Mouse (Mus musculus) liver, embryonic 15.5 days (tissue): ENCODE data around the gene Tbc1d16. TPM values are rescaled to one million over a fixed set of nuclear protein-coding genes. Genes with fewer than 3 reads are reported as not detected.
A peak's percentile ranks its signal among the peaks of the same experiment; 100 is the strongest.

ENCODE experiments used
- ATAC-seq: fragments of 200-750 bp; cut with Nextera tagmentation; 2 replicates; pipeline ENCODE4 v1.8.0; 2017; ENCODE audit warnings: moderate number of reproducible peaks, mild to moderate bottlenecking, moderate library complexity; ENCODE audit not compliant: insufficient read depth
- H3K27ac ChIP-seq: fragments of 300-500 bp; sonication (generic); replicated peaks from 2 replicates; pipeline ENCODE4 v1.5.1; 2015; ENCODE audit warnings: mild to moderate bottlenecking, inconsistent platforms
- H3K27me3 ChIP-seq: fragments of 300-500 bp; sonication (generic); 2 replicates; pipeline ENCODE4 v1.6.1; 2015; ENCODE audit warnings: mild to moderate bottlenecking, inconsistent platforms
- H3K36me3 ChIP-seq: fragments of 300-500 bp; sonication (generic); replicated peaks from 2 replicates; pipeline ENCODE4 v1.6.1; 2015; ENCODE audit warnings: moderate library complexity, mild to moderate bottlenecking, inconsistent platforms
- H3K4me1 ChIP-seq: fragments of 300-500 bp; sonication (generic); replicated peaks from 2 replicates; pipeline ENCODE4 v1.6.1; 2015; ENCODE audit warnings: inconsistent platforms
- H3K4me2 ChIP-seq: fragments of 300-500 bp; sonication (generic); 2 replicates; pipeline ENCODE4 v1.6.1; 2015; ENCODE audit warnings: moderate library complexity, mild to moderate bottlenecking, inconsistent platforms
- H3K4me3 ChIP-seq: fragments of 300-500 bp; sonication (generic); replicated peaks from 2 replicates; pipeline ENCODE4 v1.5.1; 2015; ENCODE audit warnings: mild to moderate bottlenecking, inconsistent platforms
- H3K9ac ChIP-seq: fragments of 300-500 bp; sonication (generic); 2 replicates; pipeline ENCODE4 v1.6.1; 2015; ENCODE audit warnings: moderate library complexity, mild to moderate bottlenecking, inconsistent platforms
- H3K9me3 ChIP-seq: fragments of 300-500 bp; sonication (generic); replicated peaks from 2 replicates; pipeline ENCODE4 v1.6.1; 2016; ENCODE audit warnings: inconsistent platforms
- WGBS: fragments of 180-500 bp; shearing (Covaris S2); methylation state at CpG from one replicate; pipeline ENCODE4 v1.1.7; 2015; ENCODE audit warnings: mixed read lengths; ENCODE audit not compliant: insufficient replicate concordance; 5-methylcytosine and 5-hydroxymethylcytosine counted together
- polyA plus RNA-seq: library from polyadenylated mRNA; unstranded; fragments of >200 nt; fragmentation: Nextera tagmentation; extraction: Ambion mirVana; gene quantifications from 2 replicates; pipeline ENCODE4 v1.2.1, GENCODE M21; 2015

Tbc1d16 gene
- polyA plus RNA-seq, 1 experiment from 2014 or later: 1.6 TPM

DNA sequence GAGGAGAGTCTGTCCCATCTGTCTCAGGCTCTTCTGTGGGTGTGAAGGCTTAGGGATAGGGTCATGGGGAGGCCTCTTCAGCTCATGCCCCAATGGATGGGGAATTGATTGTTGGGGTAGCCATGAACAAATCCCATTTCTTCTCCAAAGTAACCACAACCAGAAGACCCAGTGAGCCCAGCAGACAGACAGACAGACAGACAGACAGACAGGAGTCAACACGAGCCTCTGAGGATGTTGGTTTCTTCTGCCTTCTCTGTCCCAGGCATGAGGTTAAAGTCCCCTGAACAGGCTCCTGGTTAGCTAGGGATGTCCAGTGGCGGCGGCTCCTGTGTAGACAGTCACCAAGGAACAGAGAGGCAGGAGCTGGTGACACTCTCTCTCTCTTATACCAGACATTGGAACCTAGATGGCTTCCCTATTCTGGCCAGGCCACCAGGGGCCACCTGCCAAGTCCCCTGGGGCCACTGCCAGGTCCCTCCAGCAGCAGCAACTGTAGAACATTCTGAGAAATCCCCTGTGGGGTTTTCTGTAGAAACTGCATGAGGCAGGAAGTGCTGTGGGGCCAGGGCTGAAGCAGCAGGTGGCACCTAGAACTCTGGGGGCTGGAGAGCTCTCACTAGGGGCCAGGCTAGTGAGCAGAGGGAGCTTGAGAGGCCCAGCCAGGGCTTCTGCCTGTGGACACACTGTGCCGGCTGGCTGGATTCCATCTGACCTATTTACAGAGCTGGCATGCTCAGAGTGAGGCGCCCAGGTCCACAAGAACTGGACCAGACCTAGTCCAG is 94.7 kb downstream of the Tbc1d16 start:
- WGBS: 45% methylated on average over 5 of the region's 5 CpGs
- peak; percentile 27; the same call in 1 of the 2 replicates for ATAC-seq

DNA sequence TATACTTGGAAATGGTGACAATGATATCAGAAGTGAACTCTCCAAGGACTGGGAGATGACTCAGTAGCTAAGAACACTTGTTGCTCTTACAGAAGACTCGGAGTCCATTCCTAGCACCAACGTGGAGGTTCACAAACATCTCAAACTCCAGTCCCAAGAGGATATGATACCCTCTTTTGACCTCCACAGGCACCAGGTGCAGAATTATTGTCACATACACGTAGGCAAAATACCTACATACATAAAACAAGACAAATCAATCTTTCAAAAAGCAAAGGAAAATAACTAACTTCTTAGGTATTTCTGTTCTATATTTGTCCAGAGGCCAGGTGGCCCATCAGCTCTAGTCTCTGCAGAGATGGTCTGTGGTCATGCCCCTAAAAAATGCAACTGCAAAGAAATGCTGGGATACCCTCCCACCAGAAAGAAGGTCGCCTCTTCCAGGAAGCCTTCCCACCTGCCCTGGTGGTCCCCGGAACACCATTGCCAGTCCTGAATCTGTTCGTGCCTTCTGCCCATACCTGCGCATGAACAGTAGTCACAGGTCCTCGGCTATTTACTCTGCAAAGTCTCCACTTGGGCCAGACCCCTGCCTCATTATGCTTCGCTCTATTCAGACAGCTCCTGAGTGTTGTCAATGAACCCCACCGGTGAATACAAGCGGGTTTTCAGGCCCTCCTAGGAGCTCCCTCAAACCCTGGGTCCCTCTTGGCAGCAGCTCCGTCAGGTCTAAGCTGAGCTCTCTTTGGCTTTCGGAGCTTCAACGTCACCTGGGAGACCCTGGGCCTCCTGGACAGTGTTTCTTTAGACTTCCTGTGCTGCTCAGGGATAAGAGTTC is 95.9 kb downstream of the Tbc1d16 start:
- no peak for ATAC-seq
- WGBS: 60% methylated on average over 14 of the region's 14 CpGs
- peaks cover 21% of the 10 kb centered on the region for H3K4me1 ChIP-seq

More for the DNA sequence above, 94.7 kb downstream of the Tbc1d16 start:
- Histone ChIP-seq H3K9me3 (no peaks in the 10 kb centered on the region), H3K27me3 (peaks cover 42% of the 10 kb centered on the region), H3K27ac (0 out of 2 replicates have a peak overlapping the region, but pooled peaks have one; percentile 14), H3K4me2 (no peak overlapping the region), H3K9ac (no peak overlapping the region), H3K36me3 (no peaks in the 10 kb centered on the region), H3K4me1 (peaks cover 14% of the 10 kb centered on the region), H3K4me3 (no peak overlapping the region)

DNA sequence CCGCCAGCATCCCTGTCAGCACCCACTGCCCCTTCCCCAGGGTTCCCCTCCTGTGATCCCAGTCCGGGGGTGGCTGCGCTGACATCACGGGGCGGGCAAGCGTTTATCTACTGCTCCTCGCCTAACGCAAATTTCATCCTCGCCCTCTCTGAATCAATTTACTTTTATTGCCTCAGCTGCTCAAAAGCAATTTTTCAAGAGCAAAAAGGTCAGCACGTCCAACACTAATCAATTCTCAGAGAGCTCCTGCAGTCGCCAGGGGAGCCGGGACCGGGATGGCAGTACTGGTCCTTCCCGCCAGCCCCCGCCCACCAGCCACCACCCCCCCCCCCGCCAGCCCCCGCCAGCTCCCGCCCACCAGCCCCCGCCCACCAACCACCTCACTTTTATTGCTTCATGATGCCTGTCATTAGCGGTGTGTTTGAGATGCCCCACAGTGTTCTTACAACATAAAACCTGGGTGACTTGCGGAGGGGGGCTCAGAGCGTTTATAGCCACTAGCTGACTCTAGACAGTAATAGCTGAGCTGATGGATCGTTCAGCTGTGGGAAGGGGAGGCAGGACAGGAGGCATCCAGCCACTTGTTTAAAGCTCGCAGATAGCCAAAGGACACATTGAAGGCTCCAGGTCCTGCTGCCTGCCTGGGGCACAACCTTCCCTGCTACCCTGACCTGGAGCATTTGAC is 98.1 kb downstream of the Tbc1d16 start:
- 13% methylated on average over 24 of the region's 24 CpGs for WGBS
- Histone ChIP-seq H3K4me2 (no peak overlapping the region), H3K9ac (no peak overlapping the region), H3K36me3 (no peaks in the 10 kb centered on the region), H3K4me3 (no peak overlapping the region), H3K4me1 (peaks cover 36% of the 10 kb centered on the region), H3K27ac (no peak overlapping the region), H3K9me3 (no peaks in the 10 kb centered on the region), H3K27me3 (peaks cover 38% of the 10 kb centered on the region)
- no peak for ATAC-seq

More for the DNA sequence above, 95.9 kb downstream of the Tbc1d16 start:
- Histone ChIP-seq H3K27me3 (peaks cover 45% of the 10 kb centered on the region), H3K9me3 (no peaks in the 10 kb centered on the region), H3K9ac (no peak overlapping the region), H3K27ac (no peak overlapping the region), H3K4me3 (no peak overlapping the region), H3K4me2 (no peak overlapping the region), H3K36me3 (no peaks in the 10 kb centered on the region)

DNA sequence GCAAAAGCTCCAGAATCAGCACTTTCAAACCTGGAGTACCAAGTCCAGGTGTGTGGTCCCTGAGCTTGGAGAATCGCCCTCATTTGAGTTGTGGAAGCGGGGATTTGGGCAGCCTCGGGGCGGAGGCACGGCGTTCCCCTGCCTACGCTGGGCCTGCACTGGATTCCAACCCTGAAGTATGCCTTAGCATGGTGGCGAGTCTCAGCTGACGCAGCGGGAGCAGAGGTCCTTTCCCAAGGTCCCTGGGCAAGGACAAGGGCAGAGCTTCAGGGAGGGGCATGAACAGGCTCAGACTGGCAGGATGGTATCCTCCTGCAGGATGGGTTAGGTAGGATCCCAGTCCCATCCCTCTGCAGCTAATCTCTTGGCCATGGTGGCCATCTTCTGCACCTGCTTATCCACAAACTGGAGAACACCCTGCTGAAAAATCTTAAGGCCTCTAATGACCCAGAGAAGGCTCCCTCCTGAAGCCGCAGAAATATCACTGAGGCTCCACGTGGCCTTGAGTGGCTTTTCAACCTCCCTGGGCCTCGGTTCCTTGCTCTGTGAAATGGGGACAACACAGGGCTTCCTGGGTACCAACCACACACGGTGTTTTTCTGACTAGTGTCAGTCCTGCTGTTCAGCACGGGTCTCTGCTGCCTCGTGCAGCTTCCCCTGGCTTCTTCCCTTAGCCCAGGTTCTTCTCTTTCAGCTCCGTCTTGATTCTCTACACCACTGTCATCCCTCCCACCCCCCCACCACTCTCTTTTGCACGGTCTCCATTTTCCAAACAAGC is 98.8 kb downstream of the Tbc1d16 start:
- no peak for ATAC-seq
- no peak overlapping the region for H3K4me2 ChIP-seq

DNA sequence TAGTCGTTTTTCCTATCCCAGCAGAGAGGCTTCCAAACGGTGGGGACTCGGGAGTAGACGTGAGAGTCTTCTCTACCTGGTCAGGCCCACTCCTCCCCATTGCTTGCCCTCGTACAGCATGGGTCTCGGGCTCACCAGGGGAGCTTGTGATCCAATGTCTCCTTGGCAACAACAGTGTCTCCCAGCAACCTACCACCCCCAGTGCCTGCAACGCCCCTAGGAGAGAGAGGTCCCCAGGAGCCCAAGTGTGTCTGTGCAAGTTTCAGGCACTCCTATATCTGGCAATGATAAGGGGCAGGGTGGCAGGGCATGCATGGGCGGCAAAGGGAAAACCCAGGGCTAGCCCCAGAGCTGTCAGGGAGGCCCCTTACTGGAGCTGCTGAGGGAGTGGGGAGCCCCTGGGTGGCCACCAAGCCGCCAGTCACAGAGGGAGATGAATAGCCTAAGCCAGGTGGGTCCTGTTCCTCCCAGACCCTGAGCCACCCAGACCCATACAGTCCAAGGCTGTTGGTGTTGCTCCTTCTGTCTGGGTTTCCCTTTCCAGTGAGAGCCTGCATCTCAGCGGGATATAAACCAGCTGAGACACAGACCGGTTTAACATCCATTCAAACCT is 99.5 kb downstream of the Tbc1d16 start:
- H3K9me3 ChIP-seq: no peaks in the 10 kb centered on the region
- WGBS: 34% methylated on average over 11 of the region's 11 CpGs
- no peak overlapping the region for H3K27ac ChIP-seq
- no peak overlapping the region for H3K4me3 ChIP-seq
- H3K4me1 ChIP-seq: peaks cover 33% of the 10 kb centered on the region
- H3K4me2 ChIP-seq: no peak overlapping the region
- peaks cover 37% of the 10 kb centered on the region for H3K27me3 ChIP-seq
- no peaks in the 10 kb centered on the region for H3K36me3 ChIP-seq
- ATAC-seq: no peak
- H3K9ac ChIP-seq: no peak overlapping the region

More for the DNA sequence above, 98.8 kb downstream of the Tbc1d16 start:
- peaks cover 36% of the 10 kb centered on the region for H3K4me1 ChIP-seq
- H3K9me3 ChIP-seq: no peaks in the 10 kb centered on the region
- WGBS: 46% methylated on average over 18 of the region's 18 CpGs
- H3K9ac ChIP-seq: no peak overlapping the region
- no peak overlapping the region for H3K4me3 ChIP-seq
- no peaks in the 10 kb centered on the region for H3K36me3 ChIP-seq
- no peak overlapping the region for H3K27ac ChIP-seq
- peaks cover 37% of the 10 kb centered on the region for H3K27me3 ChIP-seq

DNA sequence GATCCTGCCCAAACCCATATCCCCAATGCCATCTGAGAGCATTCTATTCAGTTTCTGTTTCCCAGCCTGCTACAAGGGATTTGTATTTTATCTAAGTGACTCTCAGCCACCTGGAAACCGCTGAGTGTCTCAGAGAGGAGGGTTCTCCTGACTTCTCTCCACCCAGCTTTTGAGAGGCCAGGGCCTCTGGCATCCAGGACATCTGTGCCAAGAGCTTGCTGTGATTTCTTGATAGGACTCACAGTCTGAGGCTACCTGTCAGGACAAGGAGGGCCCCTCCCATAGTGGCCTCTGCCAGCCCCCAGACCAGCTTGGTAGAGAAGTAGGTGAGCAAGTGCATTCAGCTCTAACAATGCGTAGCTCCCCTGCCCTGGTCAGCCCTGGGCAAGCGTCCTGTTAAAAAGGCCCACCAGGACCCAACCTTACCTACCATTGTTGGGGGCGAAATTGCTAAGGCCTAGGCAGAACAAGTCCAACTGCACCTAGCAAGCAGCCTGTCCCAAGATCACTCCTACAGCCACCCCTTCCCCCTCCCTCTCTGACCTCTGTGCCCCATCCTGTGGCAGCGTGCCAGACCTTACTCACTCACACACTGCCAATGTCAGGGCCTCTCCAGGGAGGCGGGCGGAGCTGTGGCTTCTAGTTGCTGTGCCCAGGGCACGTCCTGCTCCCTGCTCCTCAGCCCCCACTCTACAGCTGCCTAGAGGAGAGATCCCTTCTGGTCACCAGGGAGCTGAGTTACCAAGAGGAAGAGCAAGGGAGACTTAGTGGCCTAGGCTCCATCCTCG is 100.4 kb downstream of the Tbc1d16 start:
- Histone ChIP-seq H3K4me2 (no peak overlapping the region), H3K9me3 (no peaks in the 10 kb centered on the region), H3K4me3 (no peak overlapping the region), H3K27ac (no peak overlapping the region), H3K9ac (no peak overlapping the region), H3K4me1 (peaks cover 26% of the 10 kb centered on the region), H3K36me3 (no peaks in the 10 kb centered on the region), H3K27me3 (peaks cover 37% of the 10 kb centered on the region)
- ATAC-seq: no peak
- WGBS: 47% methylated on average over 9 of the region's 9 CpGs

DNA sequence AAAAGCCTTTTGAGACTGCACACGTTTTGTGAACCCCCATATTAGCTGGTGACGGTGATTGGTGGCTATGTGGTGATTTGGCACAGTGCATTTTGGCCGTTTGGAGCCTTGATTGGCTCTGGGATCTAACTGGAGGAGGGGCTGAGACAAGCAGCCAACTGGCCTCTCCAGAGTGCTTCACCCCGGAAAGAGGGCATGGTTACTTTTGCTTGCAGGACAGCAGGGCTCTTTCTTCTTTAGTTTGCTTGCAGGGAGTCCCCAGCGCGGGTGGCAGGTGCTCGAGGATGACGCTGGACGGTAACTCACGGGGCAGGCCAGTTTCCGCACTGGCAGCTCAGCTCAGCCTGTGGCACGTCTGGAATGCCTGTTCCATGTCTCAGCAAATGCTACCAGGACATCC is 101.2 kb downstream of the Tbc1d16 start:
- Histone ChIP-seq H3K36me3 (no peaks in the 10 kb centered on the region), H3K9me3 (no peaks in the 10 kb centered on the region), H3K27ac (0 out of 2 replicates have a peak overlapping the region, but pooled peaks have one; percentile 3), H3K4me2 (no peak overlapping the region), H3K9ac (no peak overlapping the region), H3K4me3 (no peak overlapping the region), H3K27me3 (peaks cover 32% of the 10 kb centered on the region), H3K4me1 (peaks cover 26% of the 10 kb centered on the region)
- 45% methylated on average over 12 of the region's 12 CpGs for WGBS
- no peak for ATAC-seq

DNA sequence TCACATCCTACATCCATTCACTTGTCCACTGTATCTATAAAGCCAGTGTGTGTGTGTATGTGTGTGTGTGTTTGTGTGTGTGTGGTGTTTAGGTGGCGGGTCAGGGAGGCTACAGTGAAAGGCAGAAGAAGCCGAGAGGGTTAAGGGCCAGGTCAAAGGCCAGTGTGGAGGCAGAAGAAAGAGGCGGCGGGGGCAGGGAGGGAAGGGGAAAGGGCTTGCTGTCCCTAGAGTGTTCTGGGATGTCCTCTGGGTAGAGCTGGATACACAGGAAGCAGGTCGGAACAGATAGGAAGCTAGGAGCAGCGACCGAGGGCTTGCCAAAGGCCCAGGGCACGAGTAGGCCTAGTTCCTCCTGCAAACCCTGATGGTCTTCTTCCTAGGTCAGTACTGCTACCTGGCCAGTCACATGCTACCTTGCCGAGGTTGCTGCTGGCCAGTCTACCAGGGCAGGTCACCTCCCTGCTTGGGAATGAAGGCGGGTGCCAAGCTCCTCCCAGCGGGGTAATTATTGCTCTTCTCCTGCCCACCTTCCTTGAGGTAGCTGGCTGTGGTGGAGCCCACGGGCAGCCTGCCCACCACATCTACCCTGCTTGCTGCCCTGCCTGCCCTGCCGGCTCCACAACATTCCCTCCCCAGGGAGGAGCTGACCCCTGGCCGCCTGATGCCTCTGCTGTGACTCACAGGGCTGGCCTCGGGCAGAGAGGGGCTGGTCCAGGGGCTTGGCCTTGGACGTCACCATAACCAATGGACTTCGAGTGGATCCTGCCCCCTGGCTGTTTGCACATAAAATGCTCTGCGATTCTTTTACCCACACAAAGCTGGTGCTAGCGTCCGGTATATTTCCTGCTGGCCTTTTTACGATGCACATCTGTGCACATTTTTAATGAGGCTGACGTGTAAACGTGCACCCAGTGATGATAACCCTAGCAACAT is 102.1 kb downstream of the Tbc1d16 start:
- Histone ChIP-seq H3K4me1 (peaks cover 26% of the 10 kb centered on the region), H3K27me3 (peaks cover 29% of the 10 kb centered on the region), H3K4me3 (no peak overlapping the region)

DNA sequence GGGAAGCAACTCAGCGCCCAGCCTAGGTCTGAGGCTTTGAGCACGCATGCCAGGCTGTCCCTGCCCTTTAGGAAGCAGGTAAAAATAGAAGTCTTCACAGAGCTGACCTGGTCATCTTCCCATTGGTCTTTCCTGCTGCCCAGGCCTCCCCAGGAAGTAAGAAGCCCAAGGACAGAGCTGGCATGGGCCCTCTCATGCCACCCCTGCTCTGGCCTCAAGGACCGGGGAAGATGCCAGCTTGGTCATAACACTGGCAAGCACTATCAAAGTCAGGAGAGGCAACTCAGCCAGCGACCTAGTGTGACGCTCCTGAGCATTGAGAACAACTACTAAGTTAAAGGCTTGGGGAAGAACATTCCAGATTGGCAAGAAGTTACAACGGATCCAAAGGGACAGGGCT is 103.8 kb downstream of the Tbc1d16 start:
- H3K4me1 ChIP-seq: peaks cover 26% of the 10 kb centered on the region
- H3K4me3 ChIP-seq: no peak overlapping the region
- ATAC-seq: no peak
- no peaks in the 10 kb centered on the region for H3K36me3 ChIP-seq
- H3K27me3 ChIP-seq: peaks cover 15% of the 10 kb centered on the region
- H3K9me3 ChIP-seq: no peaks in the 10 kb centered on the region
- H3K27ac ChIP-seq: no peak overlapping the region
- H3K4me2 ChIP-seq: no peak overlapping the region
- H3K9ac ChIP-seq: no peak overlapping the region
- 66% methylated on average over 6 of the region's 6 CpGs for WGBS

More for the DNA sequence above, 102.1 kb downstream of the Tbc1d16 start:
- no peaks in the 10 kb centered on the region for H3K36me3 ChIP-seq
- peak overlapping the region; percentile 45 for H3K4me2 ChIP-seq
- peak; percentile 79 for ATAC-seq
- no peak overlapping the region for H3K9ac ChIP-seq
- 25% methylated on average over 23 of the region's 23 CpGs for WGBS
- H3K27ac ChIP-seq: peak overlapping the region; percentile 55
- no peaks in the 10 kb centered on the region for H3K9me3 ChIP-seq
